Mouse (Mus musculus) layer of hippocampus, adult 2 months (tissue): ENCODE measurements around the gene CT030661.1. TPM values are rescaled to one million over a fixed set of nuclear protein-coding genes. Genes with fewer than 3 reads are reported as not detected.
"Not testable (repeated sequence)": the region's sequence is repeated elsewhere in the genome, so short reads cannot be mapped to it uniquely, and the experiment has no call there.

ENCODE experiments used
- DNase-seq, 2 experiments: peaks; one replicate each; pipeline ENCODE4 v3.0.0; 2022; ENCODE audit warnings: low spot score in 2 of 2
- H3K27ac ChIP-seq: fragments of 200-600 bp; 2 replicates; pipeline ENCODE4 v1.8.1; 2022
- H3K4me3 ChIP-seq: fragments of 200-600 bp; 2 replicates; pipeline ENCODE4 v1.8.1; 2022; ENCODE audit warnings: mild to moderate bottlenecking
- CTCF ChIP-seq: fragments of 200-600 bp; conservative IDR thresholded peaks from 2 replicates; pipeline ENCODE4 v1.8.1; 2022; ENCODE audit warnings: antibody characterized with exemption, mild to moderate bottlenecking, moderate library complexity
- long read RNA-seq, 2 experiments: library from polyadenylated mRNA; stranded (forward); transcript quantifications; one replicate each; pipeline ENCODE4 v2.0.0; 2021; ENCODE audit warnings: borderline mapping rate in 2 of 2
- total RNA-seq, 2 experiments: library from RNA; stranded (reverse); gene quantifications; 2 replicates each; pipeline ENCODE4 v1.2.3; 2021

The CT030661.1 gene
- total RNA-seq = 10 to 100 TPM; 11.4 to 12.0 TPM
- long read RNA-seq, experiment 1, partial matches to known transcripts = 0 of 6 reads
- long read RNA-seq, experiment 1, other reads (novel, unspliced or antisense) = 4 of 6 reads
- long read RNA-seq, experiment 2, transcript CT030661.1-201 (6 exons, 3,474 nt) = major isoform, 7 of 14 reads
- long read RNA-seq, experiment 2, partial matches to known transcripts = 0 of 14 reads
- long read RNA-seq, experiment 2, other reads (novel, unspliced or antisense) = 7 of 14 reads

- DNase-seq = peak; percentile 88 to 94
- Histone ChIP-seq H3K4me3 (peak within 1 kb of the TSS; percentile 80), H3K27ac (peak within 1 kb of the TSS; percentile 90)
- peak; percentile 40 for TF ChIP-seq CTCF
These were observed at the start of gene CT030661.1 for GRCm38 (mm10) chr17:22314730-22315226. Gene CT030661.1 (minus strand): TSS chr17:22314837.

- DNase-seq = no peak
- Histone ChIP-seq H3K27ac (no peak overlapping the region), H3K4me3 (no peak overlapping the region)
- no peak for TF ChIP-seq CTCF
These were observed 49.3 kb upstream of the CT030661.1 start for GRCm38 (mm10) chr17:22363895-22364294.

GRCm38 (mm10) chr17:22361101-22361781 lies 46.6 kb upstream of the CT030661.1 start, which contains the start of the genes Zfp944 and Zfp758:
Gene Zfp944 (minus strand): TSS chr17:22361400.
Gene Zfp758 (plus strand): TSS chr17:22361453.
- peak; percentile 4 to 17 for DNase-seq
- Histone ChIP-seq H3K27ac (peak within 1 kb of the TSS; percentile 92), H3K4me3 (peak within 1 kb of the TSS; percentile 76)

GRCm38 (mm10) chr17:22360572-22360971 lies 45.9 kb upstream of the CT030661.1 start:
- H3K4me3 ChIP-seq = peak overlapping the region; percentile 76
- no peak for TF ChIP-seq CTCF
- no peak for DNase-seq
- H3K27ac ChIP-seq = peak overlapping the region; percentile 92

- TF ChIP-seq CTCF = peak; percentile 90
- Histone ChIP-seq H3K4me3 (no peak overlapping the region), H3K27ac (no peak overlapping the region)
- DNase-seq = peak; percentile 10 to 26
These were observed 38.2 kb upstream of the CT030661.1 start for GRCm38 (mm10) chr17:22352794-22353193.

- DNase-seq = not testable (repeated sequence)
These were observed 610 bp upstream of the CT030661.1 start for GRCm38 (mm10) chr17:22315247-22315646.

GRCm38 (mm10) chr17:22314219-22314618 lies 418 bp downstream of the CT030661.1 start:
- peak overlapping the region; percentile 90 for H3K27ac ChIP-seq
- not testable (repeated sequence) for DNase-seq
- H3K4me3 ChIP-seq = peak overlapping the region; percentile 80

More at GRCm38 (mm10) chr17:22315247-22315646, 610 bp upstream of the CT030661.1 start:
- H3K4me3 ChIP-seq = peak overlapping the region; percentile 80
- peak overlapping the region; percentile 90 for H3K27ac ChIP-seq

Other genes with a start within 250 kb of the CT030661.1 start
- under 1 TPM; 0.51 to 0.93 TPM for gene Zfp947, start 148.6 kb downstream of the CT030661.1 start, total RNA-seq
- 1 to 10 TPM; 5.3 TPM for gene Zfp994, start 89.2 kb downstream of the CT030661.1 start, total RNA-seq
- 10 to 100 TPM in 1 of 2 experiments, 1 to 10 TPM in 1; 9.8 to 10.3 TPM for gene Zfp944, start 46.6 kb upstream of the CT030661.1 start, total RNA-seq
- gene Zfp758, start 46.6 kb upstream of the CT030661.1 start, total RNA-seq = 10 to 100 TPM; 11.5 to 12.1 TPM
- gene Zfp946, start 109.4 kb upstream of the CT030661.1 start, total RNA-seq = 10 to 100 TPM; 11.3 to 12.1 TPM